Mouse (Mus musculus): ENCODE results near the gene Angel2.

The Angel2 gene

GRCm38 (mm10) chr1:190928370-190929009 is 3.6 kb downstream of the Angel2 start:
- in situ Hi-C loops (cut with MboI, MseI), result no loop called here

DNA sequence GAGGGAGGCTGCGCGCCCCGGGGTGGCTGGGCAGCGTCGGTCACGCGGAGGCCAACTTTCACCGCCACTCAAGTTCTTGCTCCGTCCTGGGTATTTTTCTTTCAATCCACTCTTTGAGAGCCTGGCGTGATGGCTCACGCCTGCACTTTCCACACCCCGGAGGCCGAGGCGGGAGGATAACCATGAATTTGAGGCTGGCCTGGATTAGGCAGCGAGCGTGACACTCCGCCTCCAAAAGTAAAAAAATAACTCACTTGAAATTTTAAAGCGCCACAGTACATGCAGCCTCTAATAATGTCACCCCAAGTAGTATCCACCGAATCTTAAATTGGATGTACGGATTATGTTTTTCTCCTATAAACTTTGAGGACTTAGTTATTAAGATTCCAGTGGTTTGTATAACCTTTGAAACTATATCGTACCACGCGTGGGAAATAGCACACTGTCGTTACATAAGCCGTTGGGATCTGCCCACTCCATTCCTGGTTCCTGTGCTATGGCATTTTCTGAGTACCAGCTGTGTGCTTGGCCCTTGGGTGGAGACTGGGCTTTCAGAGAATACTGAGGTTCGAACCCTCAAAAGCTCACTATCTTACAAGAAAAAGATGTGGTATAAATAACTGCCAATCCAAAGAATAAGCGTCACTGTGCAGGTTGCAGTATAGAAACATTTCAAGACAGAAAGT is 4.2 kb downstream of the Angel2 start:
- in situ Hi-C loops (cut with MboI, MseI), result no loop called here

- in situ Hi-C loops (cut with MboI, MseI), result no loop called here
Measured at GRCm38 (mm10) chr1:190930181-190930580, 5.3 kb downstream of the Angel2 start.

- in situ Hi-C loops (cut with MboI, MseI), result loop anchor here (5.0 to 10.0 kb wide), 2 partner anchors 117 to 145 kb away; no protein-coding TSS in a partner anchor
Measured at GRCm38 (mm10) chr1:190939803-190940202, 14.9 kb downstream of the Angel2 start.

GRCm38 (mm10) chr1:190944109-190944760 is 19.3 kb downstream of the Angel2 start:
- in situ Hi-C loops (cut with MboI, MseI), result loop anchor here (5.0 to 10.0 kb wide), 2 partner anchors 113 to 141 kb away; no protein-coding TSS in a partner anchor

GRCm38 (mm10) chr1:190947986-190948385 is 23.1 kb downstream of the Angel2 start:
- in situ Hi-C loops (cut with MboI, MseI), result loop anchor here (10.0 kb wide), 1 partner anchor 137 kb away; no protein-coding TSS in a partner anchor

DNA sequence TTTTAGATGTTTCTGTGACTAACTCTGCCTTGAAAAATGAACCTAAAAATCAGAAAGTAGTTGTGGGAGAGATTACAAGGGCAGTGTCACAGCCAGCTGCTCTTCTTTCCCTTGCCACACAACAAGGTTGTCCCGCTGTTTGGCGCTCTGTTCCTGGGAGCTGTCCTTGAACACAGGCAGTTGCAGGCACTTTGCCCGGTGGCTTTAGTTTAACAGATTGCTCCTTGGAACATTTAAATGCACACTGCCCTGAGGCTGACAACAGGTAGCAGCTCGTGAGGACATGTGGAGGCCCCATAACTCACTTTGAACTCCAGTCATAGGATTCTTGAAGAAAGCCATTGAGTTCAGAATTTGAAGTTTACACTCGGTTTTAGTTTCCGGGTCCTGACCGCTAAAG is 23.5 kb downstream of the Angel2 start:
- in situ Hi-C loops (cut with MboI, MseI), result loop anchor here (10.0 kb wide), 1 partner anchor 136 kb away; no protein-coding TSS in a partner anchor

GRCm38 (mm10) chr1:190948846-190949245 is 23.9 kb downstream of the Angel2 start:
- in situ Hi-C loops (cut with MboI, MseI), result loop anchor here (10.0 kb wide), 1 partner anchor 136 kb away; no protein-coding TSS in a partner anchor

- in situ Hi-C loops (cut with MboI, MseI), result loop anchor here (10.0 kb wide), 1 partner anchor 426 kb away; no protein-coding TSS in a partner anchor
Measured at GRCm38 (mm10) chr1:190951014-190951413, 26.1 kb downstream of the Angel2 start.

DNA sequence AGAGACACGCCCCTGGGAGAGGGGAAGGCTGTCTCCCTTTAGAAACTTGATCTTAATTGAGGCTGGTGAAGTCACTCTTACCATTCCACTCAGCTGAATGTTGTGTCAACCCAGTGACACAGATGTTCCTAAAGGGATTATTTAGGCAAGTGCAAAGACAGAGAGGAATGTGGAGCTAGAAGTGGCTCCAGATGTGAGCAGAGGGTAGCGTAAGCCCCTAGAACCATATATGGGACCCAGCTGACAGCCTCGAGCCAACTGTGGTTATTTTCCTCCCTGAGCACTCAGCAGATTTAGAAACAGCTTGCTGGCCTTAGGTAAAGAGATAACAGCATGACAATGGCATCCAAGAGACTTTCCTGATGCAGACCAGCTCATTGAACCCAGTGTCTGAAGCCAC is 28.1 kb downstream of the Angel2 start:
- in situ Hi-C loops (cut with MboI, MseI), result loop anchor here (10.0 kb wide), 1 partner anchor 428 kb away; no protein-coding TSS in a partner anchor

GRCm38 (mm10) chr1:190958821-190959220 is 33.9 kb downstream of the Angel2 start:
- in situ Hi-C loops (cut with MboI, MseI), result loop anchor here (10.0 kb wide), 1 partner anchor 434 kb away; no protein-coding TSS in a partner anchor

DNA sequence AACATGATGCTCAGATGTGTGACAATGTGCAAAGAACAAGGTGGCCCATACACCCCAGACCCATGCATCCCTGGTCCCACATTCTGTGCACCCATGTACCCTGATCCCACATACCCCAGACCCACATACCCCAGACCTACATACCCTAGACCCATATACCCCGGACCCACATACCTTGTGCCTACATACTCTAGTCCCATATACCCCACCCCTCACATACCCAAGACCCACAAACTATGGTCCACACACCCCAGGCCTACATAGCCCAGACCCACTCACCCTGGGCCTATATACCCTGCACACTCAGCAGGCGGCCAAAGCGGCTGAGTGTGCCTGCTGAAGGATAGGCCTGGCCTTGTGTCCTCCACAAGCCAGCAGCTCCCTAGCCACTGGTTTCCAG is 37.8 kb downstream of the Angel2 start:
- in situ Hi-C loops (cut with MboI, MseI), result no loop called here

- in situ Hi-C loops (cut with MboI, MseI), result no loop called here
Measured at GRCm38 (mm10) chr1:190964992-190965780, 40.3 kb downstream of the Angel2 start.

GRCm38 (mm10) chr1:190968010-190968409 is 43.1 kb downstream of the Angel2 start:
- in situ Hi-C loops (cut with MboI, MseI), result no loop called here

- in situ Hi-C loops (cut with MboI, MseI), result no loop called here
Measured at GRCm38 (mm10) chr1:190971708-190972610, 47.0 kb downstream of the Angel2 start.

GRCm38 (mm10) chr1:190972612-190973192 is 47.8 kb downstream of the Angel2 start:
- in situ Hi-C loops (cut with MboI, MseI), result no loop called here

DNA sequence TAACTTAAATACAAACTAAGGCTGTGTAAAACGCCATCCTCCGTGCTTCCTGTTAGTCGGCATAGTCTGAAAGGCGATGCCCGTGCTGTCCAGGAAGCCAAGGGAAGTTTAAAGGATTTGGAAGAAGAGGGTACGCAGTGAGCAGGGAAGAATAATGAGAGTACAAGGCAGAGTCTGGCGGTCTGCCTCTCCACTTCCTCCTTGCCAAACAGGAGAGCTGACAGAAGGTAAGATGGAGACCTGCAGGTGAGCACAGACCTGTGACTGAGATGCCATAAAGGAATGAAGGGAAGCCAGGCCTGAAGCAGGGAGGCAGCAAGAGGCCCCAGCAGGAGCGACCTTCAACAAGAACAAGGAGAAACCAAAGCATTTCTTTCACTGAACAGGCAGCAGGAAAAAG is 49.3 kb downstream of the Angel2 start:
- in situ Hi-C loops (cut with MboI, MseI), result no loop called here

DNA sequence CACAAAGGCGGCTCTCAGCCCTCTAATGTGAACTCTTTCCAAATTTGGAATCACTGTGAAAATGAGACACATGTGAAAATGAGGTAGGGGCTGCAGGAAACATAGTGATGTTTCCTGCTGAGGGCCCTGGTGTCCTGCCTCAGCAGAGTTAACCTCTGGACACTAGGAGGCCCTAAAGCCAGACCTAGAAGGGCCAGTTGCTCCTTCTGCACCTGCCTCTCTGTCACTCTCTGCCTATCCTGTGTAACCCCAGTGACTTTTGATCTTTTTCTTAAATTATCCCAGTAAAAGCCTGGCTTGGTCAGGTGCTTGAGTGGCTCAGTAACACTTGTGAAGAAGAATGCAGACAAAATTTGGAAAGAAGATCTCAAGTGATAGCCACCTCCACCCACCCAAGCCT is 49.9 kb downstream of the Angel2 start:
- in situ Hi-C loops (cut with MboI, MseI), result no loop called here

GRCm38 (mm10) chr1:190976887-190977573 is 52.1 kb downstream of the Angel2 start:
- in situ Hi-C loops (cut with MboI, MseI), result no loop called here
